Mouse (Mus musculus): ENCODE results near the gene Bst2. TPM values are rescaled to one million over a fixed set of nuclear protein-coding genes. Genes with fewer than 3 reads are reported as not detected.
A peak's percentile ranks its signal among the peaks of the same experiment; 100 is the strongest.

Bst2 gene
- polyA plus RNA-seq, 1 experiment: 207 TPM

DNA sequence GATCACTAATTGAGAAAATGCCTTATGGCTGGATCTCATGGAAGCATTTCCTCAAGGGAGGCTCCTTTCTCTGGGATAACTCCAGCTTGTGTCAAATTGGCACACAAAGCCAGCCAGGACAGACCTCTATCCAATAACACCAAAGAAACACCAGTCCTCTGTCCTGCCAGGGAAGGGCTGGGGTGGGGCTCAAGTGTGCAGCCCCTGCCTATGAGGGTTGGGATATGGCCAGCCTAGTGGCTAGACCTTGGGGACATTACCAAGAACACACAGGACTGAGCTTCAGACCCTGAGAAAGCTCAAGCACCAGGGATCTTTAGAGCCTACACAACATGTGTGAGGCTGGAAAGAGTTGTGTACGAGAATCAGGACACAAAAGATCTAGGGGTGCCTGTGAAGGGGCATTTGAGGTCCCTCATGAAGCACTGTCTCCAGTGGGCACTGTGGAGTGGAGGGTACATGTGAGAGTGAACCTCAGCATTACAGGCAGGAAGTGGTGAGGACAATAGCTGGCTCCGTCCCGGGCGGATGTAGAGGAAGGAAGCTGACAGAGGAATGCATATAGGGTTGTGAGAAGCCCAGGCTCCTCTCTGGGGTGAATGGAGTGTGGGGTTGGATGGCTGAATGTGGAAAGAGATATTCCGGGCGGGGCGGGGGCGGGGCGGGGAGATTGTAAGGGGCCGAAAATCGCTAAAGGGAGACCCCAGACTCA, 8.7 kb downstream of the Bst2 start:
- Histone ChIP-seq H3K27me3 (ENCODE audit: control insufficient read depth, insufficient read depth, low read length, poor library complexity, severe bottlenecking) (peaks cover 3% of the 10 kb centered on the region; the same call in 1 of the 2 replicates), H3K27ac (ENCODE audit: insufficient read depth, low read length) (no peak overlapping the region), H3K9ac (ENCODE audit: low read depth, poor library complexity, severe bottlenecking) (no peak overlapping the region), H3K4me1 (ENCODE audit: control insufficient read depth, insufficient read depth, low read length) (peaks cover 5% of the 10 kb centered on the region), H3K36me3 (ENCODE audit: control insufficient read depth, insufficient read depth, low read length, poor library complexity, severe bottlenecking) (no peaks in the 10 kb centered on the region), H3K9me3 (replicated peaks; ENCODE audit: control insufficient read depth, insufficient read depth, low read length, poor library complexity, severe bottlenecking) (no peaks in the 10 kb centered on the region), H3K4me3 (ENCODE audit: low read depth, low read length) (no peak overlapping the region)
- TF ChIP-seq EP300 (IDR thresholded peaks at IDR 0.05; ENCODE audit: insufficient read depth, low read depth, low read length) (no peak), CTCF (IDR thresholded peaks at IDR 0.05; ENCODE audit: low read depth, low read length) (no peak), POLR2A (IDR thresholded peaks at IDR 0.05; ENCODE audit: insufficient read depth, low read length) (no peak)

DNA sequence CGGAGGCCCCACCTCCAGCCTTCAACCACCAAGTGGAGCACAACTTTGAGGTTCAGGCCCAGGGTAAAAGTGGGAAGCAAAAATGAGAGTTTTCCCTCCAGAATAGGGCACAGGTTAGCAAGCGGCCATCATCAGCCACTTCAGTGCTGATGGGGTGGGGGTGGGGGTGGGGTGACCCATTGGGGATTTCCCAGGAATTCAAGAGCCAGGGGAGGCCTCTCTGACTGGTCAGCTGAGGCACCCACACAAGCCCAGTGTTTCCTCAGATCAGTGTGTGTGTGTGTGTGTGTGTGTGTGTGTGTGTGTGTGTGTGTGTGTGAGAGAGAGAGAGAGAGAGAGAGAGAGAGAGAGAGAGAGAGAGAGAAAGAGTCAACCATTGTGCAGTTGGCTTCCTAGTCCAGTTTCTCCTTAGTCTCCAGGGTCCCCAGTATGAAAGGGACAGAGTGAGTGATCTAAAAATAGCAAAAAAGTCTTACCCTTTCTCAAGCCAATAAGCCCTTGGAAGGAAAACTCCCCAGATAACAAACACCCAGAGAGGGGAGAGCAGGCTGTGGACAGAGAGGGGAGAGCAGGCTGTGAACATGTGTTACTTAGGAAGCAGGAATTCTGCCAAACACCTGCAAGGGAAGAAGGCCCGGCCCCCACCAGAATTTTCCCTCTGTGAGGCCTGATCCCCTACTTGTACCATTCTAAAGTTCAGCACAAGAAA, 9.9 kb downstream of the Bst2 start:
- Histone ChIP-seq H3K27ac (ENCODE audit: insufficient read depth, low read length) (peak overlapping the region; percentile 28; the same call in 1 of the 2 replicates), H3K9ac (ENCODE audit: low read depth, poor library complexity, severe bottlenecking) (0 out of 2 replicates have a peak overlapping the region, but pooled peaks have one; percentile 4), H3K4me3 (ENCODE audit: low read depth, low read length) (no peak overlapping the region), H3K9me3 (replicated peaks; ENCODE audit: control insufficient read depth, insufficient read depth, low read length, poor library complexity, severe bottlenecking) (no peaks in the 10 kb centered on the region), H3K4me1 (ENCODE audit: control insufficient read depth, insufficient read depth, low read length) (peaks cover 3% of the 10 kb centered on the region), H3K27me3 (ENCODE audit: control insufficient read depth, insufficient read depth, low read length, poor library complexity, severe bottlenecking) (peaks cover 3% of the 10 kb centered on the region; the same call in 1 of the 2 replicates), H3K36me3 (ENCODE audit: control insufficient read depth, insufficient read depth, low read length, poor library complexity, severe bottlenecking) (no peaks in the 10 kb centered on the region)
- TF ChIP-seq CTCF (IDR thresholded peaks at IDR 0.05; ENCODE audit: low read depth, low read length): no peak

- peak overlapping the region; percentile 42 for H3K27ac ChIP-seq (ENCODE audit: insufficient read depth, low read length)
- no peak overlapping the region for H3K4me3 ChIP-seq (ENCODE audit: low read depth, low read length)
These were observed 11.0 kb downstream of the Bst2 start for GRCm38 (mm10) chr8:71526272-71526671.

DNA sequence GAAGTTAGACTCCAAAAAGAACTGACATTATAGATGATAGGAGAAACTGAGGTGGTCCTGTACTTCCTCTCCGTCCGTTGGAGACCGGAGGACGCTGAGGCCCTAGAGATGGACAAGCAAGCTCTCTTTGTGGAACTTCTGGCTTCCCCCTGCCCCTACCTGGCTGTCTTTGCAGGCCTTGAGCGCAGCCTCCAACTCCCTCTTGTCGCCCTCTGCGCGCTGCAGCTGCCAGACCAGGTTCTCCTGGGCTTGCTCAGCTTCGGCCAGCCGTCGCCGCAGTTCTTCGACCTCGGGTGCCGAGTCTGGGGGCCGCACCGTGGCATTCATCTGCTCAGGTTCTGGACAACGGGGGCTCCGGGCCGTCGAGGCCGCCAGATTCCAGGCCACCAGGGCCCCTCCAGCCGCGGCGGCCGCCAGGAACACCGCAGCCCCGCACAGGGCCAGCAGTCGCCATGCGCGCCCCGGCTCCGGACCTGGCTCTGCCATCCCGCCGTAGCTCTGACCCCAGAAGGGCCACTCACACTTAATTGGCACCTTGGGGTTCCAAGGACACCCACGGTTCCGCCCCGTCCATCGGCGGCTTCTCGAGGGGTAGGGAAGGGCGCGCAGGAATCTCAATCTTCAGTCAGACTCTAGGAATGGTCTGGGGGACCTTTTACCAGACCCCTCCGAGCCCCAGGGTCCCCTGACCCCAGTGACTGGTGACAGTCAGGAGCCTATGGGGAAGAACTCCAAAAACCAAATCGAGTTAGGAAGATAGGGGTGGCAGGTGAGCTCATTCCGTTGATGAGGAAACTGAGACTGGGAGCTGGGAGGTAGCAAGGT, 11.8 kb downstream of the Bst2 start, which contains the start of gene Ccdc194:
Ccdc194 (minus strand) TSS at position 486 of the 825 bp plus-strand sequence.
- H3K4me1 ChIP-seq (ENCODE audit: control insufficient read depth, insufficient read depth, low read length): peaks cover 3% of the 10 kb centered on the region
- TF ChIP-seq CTCF (IDR thresholded peaks at IDR 0.05; ENCODE audit: low read depth, low read length) (no peak), EP300 (IDR thresholded peaks at IDR 0.05; ENCODE audit: insufficient read depth, low read depth, low read length) (no peak), POLR2A (IDR thresholded peaks at IDR 0.05; ENCODE audit: insufficient read depth, low read length) (no peak)
- peak within 1 kb of the TSS; percentile 17 for H3K4me3 ChIP-seq (ENCODE audit: low read depth, low read length)
- peak within 1 kb of the TSS; percentile 42 for H3K27ac ChIP-seq (ENCODE audit: insufficient read depth, low read length)
- no peaks in the 10 kb centered on the region for H3K9me3 ChIP-seq (replicated peaks; ENCODE audit: control insufficient read depth, insufficient read depth, low read length, poor library complexity, severe bottlenecking)
- peaks cover 3% of the 10 kb centered on the region; the same call in 1 of the 2 replicates for H3K27me3 ChIP-seq (ENCODE audit: control insufficient read depth, insufficient read depth, low read length, poor library complexity, severe bottlenecking)
- no peaks in the 10 kb centered on the region for H3K36me3 ChIP-seq (ENCODE audit: control insufficient read depth, insufficient read depth, low read length, poor library complexity, severe bottlenecking)
- H3K9ac ChIP-seq (ENCODE audit: low read depth, poor library complexity, severe bottlenecking): peak within 1 kb of the TSS; percentile 86

More at GRCm38 (mm10) chr8:71526272-71526671, 11.0 kb downstream of the Bst2 start:
- no peaks in the 10 kb centered on the region for H3K36me3 ChIP-seq (ENCODE audit: control insufficient read depth, insufficient read depth, low read length, poor library complexity, severe bottlenecking)
- H3K9me3 ChIP-seq (replicated peaks; ENCODE audit: control insufficient read depth, insufficient read depth, low read length, poor library complexity, severe bottlenecking): no peaks in the 10 kb centered on the region
- peak; percentile 92 for TF ChIP-seq EP300 (IDR thresholded peaks at IDR 0.05; ENCODE audit: insufficient read depth, low read depth, low read length)
- TF ChIP-seq POLR2A (IDR thresholded peaks at IDR 0.05; ENCODE audit: insufficient read depth, low read length): no peak
- no peak for TF ChIP-seq CTCF (IDR thresholded peaks at IDR 0.05; ENCODE audit: low read depth, low read length)
- peaks cover 3% of the 10 kb centered on the region for H3K4me1 ChIP-seq (ENCODE audit: control insufficient read depth, insufficient read depth, low read length)
- peaks cover 3% of the 10 kb centered on the region; the same call in 1 of the 2 replicates for H3K27me3 ChIP-seq (ENCODE audit: control insufficient read depth, insufficient read depth, low read length, poor library complexity, severe bottlenecking)
- peak overlapping the region; percentile 86 for H3K9ac ChIP-seq (ENCODE audit: low read depth, poor library complexity, severe bottlenecking)

GRCm38 (mm10) chr8:71521634-71522033, 15.6 kb downstream of the Bst2 start:
- no peaks in the 10 kb centered on the region for H3K36me3 ChIP-seq (ENCODE audit: control insufficient read depth, insufficient read depth, low read length, poor library complexity, severe bottlenecking)
- H3K27ac ChIP-seq (ENCODE audit: insufficient read depth, low read length): no peak overlapping the region
- no peak overlapping the region for H3K4me3 ChIP-seq (ENCODE audit: low read depth, low read length)
- peaks cover 3% of the 10 kb centered on the region; the same call in 1 of the 2 replicates for H3K27me3 ChIP-seq (ENCODE audit: control insufficient read depth, insufficient read depth, low read length, poor library complexity, severe bottlenecking)
- TF ChIP-seq POLR2A (IDR thresholded peaks at IDR 0.05; ENCODE audit: insufficient read depth, low read length): no peak
- no peak for TF ChIP-seq EP300 (IDR thresholded peaks at IDR 0.05; ENCODE audit: insufficient read depth, low read depth, low read length)
- TF ChIP-seq CTCF (IDR thresholded peaks at IDR 0.05; ENCODE audit: low read depth, low read length): peak; percentile 95
- no peak overlapping the region for H3K9ac ChIP-seq (ENCODE audit: low read depth, poor library complexity, severe bottlenecking)
- H3K4me1 ChIP-seq (ENCODE audit: control insufficient read depth, insufficient read depth, low read length): peaks cover 2% of the 10 kb centered on the region
- H3K9me3 ChIP-seq (replicated peaks; ENCODE audit: control insufficient read depth, insufficient read depth, low read length, poor library complexity, severe bottlenecking): no peaks in the 10 kb centered on the region
